Mouse (Mus musculus) heart, postnatal 0 days (tissue): ENCODE data around the gene Acsf3.

Experiments
- CTCF ChIP-seq: IDR thresholded peaks from 2 replicates; pipeline ENCODE4 v1.5.1; 2016; ENCODE audit warnings: antibody characterized with exemption, control low read depth, low read depth
- EP300 ChIP-seq: IDR thresholded peaks from 2 replicates; pipeline ENCODE4 v1.6.1; 2016; ENCODE audit warnings: antibody characterized with exemption, low read depth

- no peak for TF ChIP-seq CTCF
- no peak for TF ChIP-seq EP300
Observed at GRCm38 (mm10) chr8:122789796-122790195, 14.5 kb downstream of the Acsf3 start.
